Mouse (Mus musculus): ENCODE measurements at regions not wholly inside any gene's neighbourhood (a gene's known extent, or its start where the extent isn't known, plus 50 kb on each side); places are given as distances from the start of the nearest gene placed in this dataset.

GRCm38 (mm10) chr4:106017065-106017646 is 227.5 kb downstream of the Gm12728 start:
- Histone ChIP-seq H3K9me3 (no peaks in the 10 kb centered on the region), H3K4me3 (replicated peaks) (no peak overlapping the region), H3K27me3 (replicated peaks) (peaks cover 2% of the 10 kb centered on the region), H3K36me3 (replicated peaks; ENCODE audit: low read length) (no peaks in the 10 kb centered on the region), H3K4me1 (no peaks in the 10 kb centered on the region)
- TF ChIP-seq GATA1 (IDR thresholded peaks at IDR 0.05; ENCODE audit: borderline replicate concordance, low read length) (no peak), FLI1 (IDR thresholded peaks at IDR 0.05; ENCODE audit: low read length) (no peak)

- no peaks in the 10 kb centered on the region for H3K36me3 ChIP-seq (replicated peaks; ENCODE audit: low read length)
- no peaks in the 10 kb centered on the region for H3K9me3 ChIP-seq
- H3K27me3 ChIP-seq (replicated peaks): peaks cover 2% of the 10 kb centered on the region
- no peaks in the 10 kb centered on the region for H3K4me1 ChIP-seq
- H3K4me3 ChIP-seq (replicated peaks): no peak overlapping the region
- no peak for TF ChIP-seq GATA1 (IDR thresholded peaks at IDR 0.05; ENCODE audit: borderline replicate concordance, low read length)
- TF ChIP-seq FLI1 (IDR thresholded peaks at IDR 0.05; ENCODE audit: low read length): no peak
These were observed 229.3 kb downstream of the Gm12728 start for GRCm38 (mm10) chr4:106018936-106019335.

- Histone ChIP-seq H3K36me3 (replicated peaks; ENCODE audit: low read length) (no peaks in the 10 kb centered on the region), H3K4me3 (replicated peaks) (no peak overlapping the region), H3K4me1 (no peaks in the 10 kb centered on the region), H3K27me3 (replicated peaks) (peaks cover 2% of the 10 kb centered on the region), H3K9me3 (no peaks in the 10 kb centered on the region)
- TF ChIP-seq GATA1 (IDR thresholded peaks at IDR 0.05; ENCODE audit: borderline replicate concordance, low read length) (no peak), FLI1 (IDR thresholded peaks at IDR 0.05; ENCODE audit: low read length) (no peak)
These were observed 230.7 kb downstream of the Gm12728 start for GRCm38 (mm10) chr4:106020338-106020737.

GRCm38 (mm10) chr4:106024591-106024990 is 234.9 kb downstream of the Gm12728 start:
- Histone ChIP-seq H3K27me3 (replicated peaks) (peaks cover 4% of the 10 kb centered on the region), H3K9me3 (no peaks in the 10 kb centered on the region), H3K36me3 (replicated peaks; ENCODE audit: low read length) (no peaks in the 10 kb centered on the region), H3K4me3 (replicated peaks) (no peak overlapping the region), H3K4me1 (no peaks in the 10 kb centered on the region)
- TF ChIP-seq FLI1 (IDR thresholded peaks at IDR 0.05; ENCODE audit: low read length) (no peak), GATA1 (IDR thresholded peaks at IDR 0.05; ENCODE audit: borderline replicate concordance, low read length) (no peak)

- Histone ChIP-seq H3K4me3 (replicated peaks) (no peak overlapping the region), H3K36me3 (replicated peaks; ENCODE audit: low read length) (no peaks in the 10 kb centered on the region), H3K27me3 (replicated peaks) (peaks cover 4% of the 10 kb centered on the region), H3K9me3 (0 out of 2 replicates have a peak, but pooled peaks cover 4% of the 10 kb centered on the region), H3K4me1 (no peaks in the 10 kb centered on the region)
- TF ChIP-seq FLI1 (IDR thresholded peaks at IDR 0.05; ENCODE audit: low read length) (no peak), GATA1 (IDR thresholded peaks at IDR 0.05; ENCODE audit: borderline replicate concordance, low read length) (no peak)
These were observed 236.4 kb downstream of the Gm12728 start for GRCm38 (mm10) chr4:106025966-106026637.

GRCm38 (mm10) chr4:106040376-106040775 is 250.7 kb downstream of the Gm12728 start:
- H3K4me3 ChIP-seq (replicated peaks): no peak overlapping the region
- H3K9me3 ChIP-seq: peaks cover under 1% of the 10 kb centered on the region; the same call in 1 of the 2 replicates
- TF ChIP-seq FLI1 (IDR thresholded peaks at IDR 0.05; ENCODE audit: low read length) (no peak), GATA1 (IDR thresholded peaks at IDR 0.05; ENCODE audit: borderline replicate concordance, low read length) (no peak)

GRCm38 (mm10) chr4:106042456-106042855 is 252.8 kb downstream of the Gm12728 start:
- no peaks in the 10 kb centered on the region for H3K36me3 ChIP-seq (replicated peaks; ENCODE audit: low read length)
- no peak for TF ChIP-seq GATA1 (IDR thresholded peaks at IDR 0.05; ENCODE audit: borderline replicate concordance, low read length)
- TF ChIP-seq FLI1 (IDR thresholded peaks at IDR 0.05; ENCODE audit: low read length): no peak
- no peak overlapping the region for H3K4me3 ChIP-seq (replicated peaks)
- no peaks in the 10 kb centered on the region for H3K4me1 ChIP-seq
- H3K27me3 ChIP-seq (replicated peaks): no peaks in the 10 kb centered on the region
- H3K9me3 ChIP-seq: no peaks in the 10 kb centered on the region

More at GRCm38 (mm10) chr4:106040376-106040775, 250.7 kb downstream of the Gm12728 start:
- Histone ChIP-seq H3K4me1 (no peaks in the 10 kb centered on the region), H3K36me3 (replicated peaks; ENCODE audit: low read length) (no peaks in the 10 kb centered on the region), H3K27me3 (replicated peaks) (peaks cover 2% of the 10 kb centered on the region)

- no peaks in the 10 kb centered on the region for H3K27me3 ChIP-seq (replicated peaks)
- TF ChIP-seq GATA1 (IDR thresholded peaks at IDR 0.05; ENCODE audit: borderline replicate concordance, low read length): no peak
- no peak for TF ChIP-seq FLI1 (IDR thresholded peaks at IDR 0.05; ENCODE audit: low read length)
These were observed 254.0 kb downstream of the Gm12728 start for GRCm38 (mm10) chr4:106043661-106044060.

GRCm38 (mm10) chr4:106048053-106048452 is 258.4 kb downstream of the Gm12728 start:
- no peak for TF ChIP-seq FLI1 (IDR thresholded peaks at IDR 0.05; ENCODE audit: low read length)
- no peak for TF ChIP-seq GATA1 (IDR thresholded peaks at IDR 0.05; ENCODE audit: borderline replicate concordance, low read length)
- Histone ChIP-seq H3K27me3 (replicated peaks) (no peaks in the 10 kb centered on the region), H3K36me3 (replicated peaks; ENCODE audit: low read length) (no peaks in the 10 kb centered on the region), H3K4me3 (replicated peaks) (no peak overlapping the region), H3K4me1 (no peaks in the 10 kb centered on the region), H3K9me3 (no peaks in the 10 kb centered on the region)

More at GRCm38 (mm10) chr4:106043661-106044060, 254.0 kb downstream of the Gm12728 start:
- Histone ChIP-seq H3K4me3 (replicated peaks) (no peak overlapping the region), H3K36me3 (replicated peaks; ENCODE audit: low read length) (no peaks in the 10 kb centered on the region), H3K4me1 (no peaks in the 10 kb centered on the region), H3K9me3 (no peaks in the 10 kb centered on the region)

GRCm38 (mm10) chr4:106048797-106049196 is 259.1 kb downstream of the Gm12728 start:
- H3K4me3 ChIP-seq (replicated peaks): no peak overlapping the region
- no peaks in the 10 kb centered on the region for H3K36me3 ChIP-seq (replicated peaks; ENCODE audit: low read length)
- no peak for TF ChIP-seq GATA1 (IDR thresholded peaks at IDR 0.05; ENCODE audit: borderline replicate concordance, low read length)
- no peak for TF ChIP-seq FLI1 (IDR thresholded peaks at IDR 0.05; ENCODE audit: low read length)
- no peaks in the 10 kb centered on the region for H3K9me3 ChIP-seq
- H3K27me3 ChIP-seq (replicated peaks): no peaks in the 10 kb centered on the region
- H3K4me1 ChIP-seq: no peaks in the 10 kb centered on the region

Measured in megakaryocyte, embryonic 14.5 days (primary cell).